Mouse (Mus musculus): Measurements from ENCODE around the gene Rapgef4.

DNA sequence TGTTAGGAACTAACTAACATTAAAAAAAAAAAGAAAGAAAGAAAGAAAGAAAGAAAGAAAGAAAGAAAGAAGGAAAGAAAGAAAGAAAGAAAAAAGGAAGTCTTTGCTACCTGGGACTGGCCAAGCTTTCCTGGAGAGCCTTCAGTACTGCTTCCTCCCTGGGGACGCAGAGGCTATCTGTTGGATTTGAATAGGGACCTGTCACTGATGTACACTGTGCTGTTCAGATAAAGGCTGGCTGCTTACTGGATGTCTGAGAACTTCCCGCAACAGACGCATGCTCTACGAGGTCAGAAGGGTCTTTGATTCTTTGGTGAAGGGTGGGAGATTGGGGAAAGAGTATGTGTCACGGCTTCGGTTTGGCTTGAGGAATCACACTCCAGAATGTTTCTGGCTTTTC, 73.7 kb downstream of the Rapgef4 start:
- no peak for TF ChIP-seq CHD2 (IDR thresholded peaks at IDR 0.05; ENCODE audit: low read depth, low read length)
- TF ChIP-seq ZNF384 (IDR thresholded peaks at IDR 0.05; ENCODE audit: low read depth, low read length) = no peak
- no peak for TF ChIP-seq MAFK (IDR thresholded peaks at IDR 0.05; ENCODE audit: insufficient read depth, low read depth, low read length)
- TF ChIP-seq ZC3H11A (IDR thresholded peaks at IDR 0.05; ENCODE audit: borderline replicate concordance, low read depth, low read length) = no peak
- TF ChIP-seq HCFC1 (IDR thresholded peaks at IDR 0.05; ENCODE audit: borderline replicate concordance, insufficient read depth, low read length) = no peak

Measured in ES-E14 (cell line).